Mouse (Mus musculus) neutrophil, adult 5-6 weeks (primary cell): ENCODE data around the gene Zdhhc13. TPM values are rescaled to one million over a fixed set of nuclear protein-coding genes. Genes with fewer than 3 reads are reported as not detected.

Experiments
- ATAC-seq: fragments of 151-379, 151-347 bp; 2 replicates; pipeline ENCODE4 v1.8.0; 2017; ENCODE audit warnings: mild to moderate bottlenecking, moderate TSS enrichment; ENCODE audit not compliant: insufficient number of reproducible peaks, poor library complexity, low FRiP score, severe bottlenecking; ENCODE audit errors: extremely low read depth
- total RNA-seq: library from RNA; stranded (forward); fragments of 200-1000 nt; gene quantifications from 2 replicates; pipeline ENCODE4 v1.2.3, GENCODE M21; 2017

Zdhhc13 gene
- total RNA-seq, 1 experiment from 2014 or later = 24.6 TPM

GRCm38 (mm10) chr7:48834989-48835626 lies 46.3 kb downstream of the Zdhhc13 start:
- no peak for ATAC-seq

DNA sequence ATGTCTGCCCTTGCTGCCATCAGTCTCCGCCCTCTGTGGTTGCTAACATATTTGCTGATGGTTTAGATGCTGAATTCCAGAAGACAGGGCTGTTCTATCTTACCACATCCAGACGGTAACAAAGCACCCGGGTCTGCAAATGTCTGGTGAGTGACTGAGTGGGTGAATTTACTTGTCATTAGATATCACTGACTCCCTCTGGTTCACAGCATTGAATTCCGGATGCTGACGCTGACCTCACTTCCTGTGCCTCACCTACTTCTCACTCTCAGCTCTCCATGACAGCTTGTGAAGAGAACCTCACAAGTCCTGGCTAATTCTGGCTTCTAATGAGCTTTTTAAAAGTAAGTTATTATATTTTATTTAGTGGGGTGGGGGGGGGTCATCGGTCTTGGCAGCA lies 48.1 kb downstream of the Zdhhc13 start:
- no peak for ATAC-seq

GRCm38 (mm10) chr7:48838434-48838833 lies 49.6 kb downstream of the Zdhhc13 start:
- ATAC-seq = no peak

GRCm38 (mm10) chr7:48840545-48840944 lies 51.7 kb downstream of the Zdhhc13 start:
- no peak for ATAC-seq

DNA sequence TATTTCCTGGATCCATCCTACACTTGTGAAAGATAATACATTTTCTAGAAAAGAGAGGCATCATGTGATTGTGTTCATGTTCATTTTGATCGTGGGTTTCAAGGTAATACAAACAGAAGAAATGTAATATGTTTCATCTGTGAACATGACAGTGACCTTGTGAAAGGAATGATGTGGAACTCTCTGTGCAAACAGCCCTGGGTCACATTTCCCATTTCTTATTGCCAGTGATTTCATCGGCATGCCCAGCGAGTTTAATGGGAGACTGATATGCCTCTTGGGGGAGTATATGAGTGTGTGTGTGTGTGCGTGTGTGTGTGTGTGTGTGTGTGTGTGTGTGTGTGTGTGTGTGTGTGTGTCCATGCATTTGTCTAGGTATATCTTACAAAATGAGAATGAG lies 52.7 kb downstream of the Zdhhc13 start:
- ATAC-seq = no peak

DNA sequence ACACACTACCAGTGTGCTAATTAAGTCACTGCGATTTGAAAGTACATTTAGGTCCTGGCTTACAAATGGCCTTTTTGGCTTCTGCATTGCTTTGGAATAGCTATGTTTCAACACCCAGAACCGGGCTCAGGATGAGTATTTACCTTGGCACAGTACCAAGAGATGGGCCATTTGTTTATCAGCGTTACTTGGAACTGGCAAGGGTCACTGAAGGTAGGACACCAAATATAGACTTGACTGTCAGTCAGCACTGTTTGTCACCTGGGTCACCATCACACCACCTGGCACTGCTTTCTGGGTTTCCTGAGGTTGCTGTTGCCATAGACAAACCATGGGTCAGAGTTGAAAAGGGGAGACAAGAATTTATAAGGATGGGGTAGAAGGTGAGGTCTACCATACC lies 53.5 kb downstream of the Zdhhc13 start:
- no peak for ATAC-seq

GRCm38 (mm10) chr7:48843541-48843940 lies 54.7 kb downstream of the Zdhhc13 start:
- no peak for ATAC-seq

DNA sequence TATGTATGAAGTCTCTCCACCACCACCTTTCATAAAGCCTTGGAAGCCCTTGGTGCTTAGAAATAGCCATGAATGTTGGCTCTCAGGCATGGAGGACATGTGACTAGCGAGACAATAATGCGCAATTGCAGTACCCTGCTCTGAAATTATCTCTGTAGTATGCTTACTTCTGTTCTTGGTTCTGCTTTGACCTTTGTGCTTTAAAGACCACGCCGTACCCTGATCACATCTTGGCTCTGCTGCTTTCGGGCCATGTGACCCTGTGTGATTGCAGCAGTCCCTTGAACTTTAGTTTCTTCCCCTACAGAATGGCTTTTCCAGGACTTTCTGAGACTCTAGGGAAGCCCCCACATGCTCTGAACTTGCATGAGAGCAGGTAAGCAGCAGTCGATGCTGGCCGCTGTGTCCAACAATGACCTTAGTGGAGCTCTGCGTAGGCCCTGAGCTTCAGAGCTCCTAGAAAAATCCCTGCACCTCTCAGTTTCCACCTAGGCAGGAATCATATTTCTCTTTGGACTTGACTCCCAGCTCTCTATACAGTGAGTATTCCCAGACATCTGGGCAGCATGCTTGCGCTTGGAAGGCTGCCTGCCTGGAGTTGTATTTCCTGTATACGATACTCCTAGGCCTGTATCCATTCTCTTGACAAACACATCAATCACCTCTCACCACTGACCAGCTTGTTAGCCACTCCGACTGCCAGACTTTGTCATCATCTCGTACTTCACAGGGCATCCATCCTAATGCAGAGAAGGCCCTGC lies 56.6 kb downstream of the Zdhhc13 start:
- ATAC-seq = no peak

DNA sequence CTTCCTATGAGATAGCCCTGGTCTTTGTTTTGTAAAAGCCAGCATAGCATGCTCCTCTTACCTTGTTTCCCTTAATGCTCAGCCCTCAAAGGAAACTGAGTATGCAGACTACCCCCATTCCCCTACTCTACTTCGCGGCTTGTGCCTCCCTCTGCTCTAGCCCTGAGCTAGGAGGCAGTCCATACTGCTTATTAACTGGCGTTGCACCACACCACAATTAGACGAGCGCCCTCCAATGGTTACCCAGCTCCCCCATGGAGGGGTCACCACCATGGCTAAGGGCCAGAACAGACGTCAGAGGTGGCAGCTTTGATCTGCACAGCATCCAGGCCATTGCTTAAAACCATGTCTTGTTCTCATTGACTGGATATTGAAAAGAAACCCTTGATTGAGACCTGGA lies 58.0 kb downstream of the Zdhhc13 start:
- ATAC-seq = no peak

- no peak for ATAC-seq
Observed at GRCm38 (mm10) chr7:48847820-48848650, 59.2 kb downstream of the Zdhhc13 start, which contains the start of gene Csrp3. Gene Csrp3 (minus strand): TSS chr7:48848033.

- no peak for ATAC-seq
Observed at GRCm38 (mm10) chr7:48851529-48852104, 62.8 kb downstream of the Zdhhc13 start.

DNA sequence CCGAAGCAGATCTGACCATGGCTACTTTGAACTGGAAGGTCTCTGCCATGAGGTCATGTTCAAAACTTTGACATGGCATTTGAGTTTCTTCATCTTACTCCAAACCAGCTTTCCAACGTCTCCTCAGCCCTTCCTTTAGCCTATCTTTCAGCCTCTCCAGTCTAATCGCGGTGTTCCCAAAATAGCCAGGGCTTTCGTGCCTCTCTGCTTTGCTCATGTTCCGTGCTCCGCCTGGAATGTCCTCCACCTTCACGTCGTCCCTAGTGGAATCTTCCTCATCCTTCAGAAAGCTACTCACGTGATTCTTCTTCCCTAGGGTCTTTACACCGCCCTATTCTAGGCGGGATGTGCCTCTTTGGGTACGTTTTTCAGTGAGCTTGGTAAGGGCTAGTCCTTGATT lies 64.7 kb downstream of the Zdhhc13 start:
- no peak for ATAC-seq

DNA sequence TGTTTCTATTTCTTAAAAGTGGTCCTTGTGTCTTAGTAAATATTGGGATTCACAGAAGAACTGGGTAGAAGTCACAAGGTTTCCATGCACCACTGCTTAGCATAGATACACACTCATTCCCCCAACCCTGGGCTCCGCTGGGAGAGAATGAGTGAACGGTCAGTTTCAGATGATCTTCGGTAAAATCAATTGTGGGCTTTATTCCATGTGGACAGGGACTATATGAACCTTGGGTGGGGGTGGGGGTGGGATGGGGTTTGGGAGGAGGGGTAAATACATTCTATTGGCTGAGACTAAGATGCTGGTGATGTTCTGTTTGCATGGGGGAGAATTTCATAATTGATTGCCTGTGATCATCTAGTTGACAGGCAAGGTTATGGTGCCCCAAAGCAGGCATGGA lies 66.7 kb downstream of the Zdhhc13 start:
- no peak for ATAC-seq

- no peak for ATAC-seq
Observed at GRCm38 (mm10) chr7:48858257-48858656, 69.5 kb downstream of the Zdhhc13 start.

DNA sequence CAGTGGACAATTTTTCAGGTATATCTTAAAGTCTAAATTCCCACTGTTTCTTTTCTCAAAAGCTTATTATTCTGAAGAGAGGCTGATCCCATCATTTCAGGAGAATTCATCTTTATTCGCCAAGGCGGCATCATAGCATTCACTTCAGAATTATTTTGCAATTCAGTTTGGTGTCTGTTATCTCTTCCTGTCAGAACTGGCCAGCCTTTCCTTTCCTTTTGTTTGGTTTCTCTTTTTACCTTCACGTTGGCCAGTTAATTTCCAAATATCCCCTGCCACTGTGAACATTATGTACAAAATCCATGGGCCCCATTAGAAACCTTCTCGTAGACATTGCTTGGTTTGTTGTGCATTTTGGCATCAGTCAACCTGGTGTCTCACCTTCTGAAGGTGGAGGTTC lies 70.6 kb downstream of the Zdhhc13 start:
- ATAC-seq = no peak

GRCm38 (mm10) chr7:48860948-48861347 lies 72.1 kb downstream of the Zdhhc13 start:
- no peak for ATAC-seq

DNA sequence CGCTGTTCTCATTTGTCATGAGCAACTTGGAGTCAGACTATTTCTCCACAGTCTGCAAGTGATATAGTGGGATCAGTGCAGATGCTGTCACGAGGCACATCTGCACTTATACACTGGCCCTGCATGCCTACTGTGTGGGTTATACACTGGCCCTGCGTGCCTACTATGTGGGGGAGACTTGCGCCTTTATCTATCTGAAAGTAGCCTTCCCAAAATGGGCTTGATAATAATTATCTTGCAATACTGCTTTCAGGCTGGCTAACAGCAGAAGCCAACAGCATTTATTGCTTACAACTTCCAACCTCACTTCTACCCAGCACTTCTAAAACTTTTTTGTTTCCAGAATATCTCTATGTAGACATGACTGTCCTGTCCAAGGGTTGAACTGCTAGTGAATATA lies 73.0 kb downstream of the Zdhhc13 start:
- ATAC-seq = no peak

DNA sequence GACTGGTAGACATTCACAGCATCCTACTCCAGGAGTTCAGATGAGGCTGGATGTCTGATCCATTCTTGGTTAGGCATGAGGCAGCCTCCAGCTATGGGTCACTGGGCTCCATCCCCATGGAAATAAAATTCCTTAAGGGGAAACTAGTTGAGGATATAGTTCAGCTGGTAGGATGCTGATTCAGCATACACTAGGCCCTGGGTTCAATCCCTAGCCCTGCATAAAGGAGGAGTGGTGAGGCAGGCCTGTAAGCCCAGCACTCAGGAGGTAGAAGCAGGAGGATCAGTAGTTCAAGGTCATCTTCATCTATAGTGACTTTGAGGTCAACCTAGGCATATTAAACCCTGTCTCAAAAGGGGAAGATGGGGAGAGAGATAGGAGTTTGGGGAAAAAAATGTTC lies 75.4 kb downstream of the Zdhhc13 start:
- no peak for ATAC-seq

DNA sequence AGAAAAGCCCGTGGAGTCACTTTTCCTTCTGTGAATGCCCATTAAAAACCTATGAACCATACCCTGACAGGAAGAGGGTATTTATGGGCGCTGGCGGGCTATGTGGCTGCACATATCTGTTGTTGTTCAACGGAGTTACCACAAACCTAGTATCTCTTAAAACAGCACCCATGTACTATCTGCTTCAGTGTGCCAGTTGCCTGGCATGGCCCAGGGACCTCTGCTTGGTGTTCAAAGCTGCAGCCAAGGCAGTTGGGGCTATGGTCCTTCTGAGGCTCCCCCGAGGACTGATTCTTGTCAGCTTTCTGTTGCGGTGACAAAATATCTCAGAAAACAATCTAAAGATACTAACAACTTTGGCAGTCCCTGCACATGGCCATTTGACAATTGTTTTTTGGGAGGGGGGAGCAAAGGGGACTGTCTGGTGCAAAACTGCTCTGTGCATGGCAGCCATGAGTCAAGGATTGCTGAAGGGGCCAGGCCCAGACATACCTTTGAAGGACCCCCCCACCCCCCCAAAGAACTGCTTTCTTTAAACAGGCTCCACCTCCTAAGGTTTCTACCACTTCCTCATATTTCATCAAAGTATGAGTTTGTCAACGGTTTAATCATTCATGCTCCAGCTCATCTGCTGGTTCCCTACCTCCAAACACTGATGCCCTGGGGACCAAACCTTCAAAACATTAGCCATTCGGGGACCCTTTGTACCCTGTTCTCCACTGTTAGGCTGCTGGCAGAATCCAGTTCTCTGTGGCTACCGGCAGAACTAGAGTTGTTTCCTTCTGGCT lies 76.1 kb downstream of the Zdhhc13 start:
- no peak for ATAC-seq
